Mouse (Mus musculus) limb, embryonic 11.5 days (tissue): ENCODE data around the gene Iltifb. TPM values are rescaled to one million over a fixed set of nuclear protein-coding genes. Genes with fewer than 3 reads are reported as not detected.
"Not testable (repeated sequence)": the region's sequence is repeated elsewhere in the genome, so short reads cannot be mapped to it uniquely, and the experiment has no call there.

ENCODE experiments used
- ATAC-seq: fragments of 200-750 bp; cut with Nextera tagmentation; 2 replicates; pipeline ENCODE4 v1.8.0; 2017; ENCODE audit warnings: low read depth; ENCODE audit not compliant: insufficient number of reproducible peaks, low FRiP score, low TSS enrichment
- DNase-seq: peaks from one replicate; pipeline ENCODE4 v3.0.0-alpha.2; 2015; ENCODE audit warnings: low spot score
- H3K27ac ChIP-seq: fragments of 300-500 bp; sonication (generic); replicated peaks from 2 replicates; pipeline ENCODE4 v1.5.1; 2014; ENCODE audit warnings: low read depth, mild to moderate bottlenecking, low read length
- H3K27me3 ChIP-seq: fragments of 300-500 bp; sonication (generic); 2 replicates; pipeline ENCODE4 v1.6.1; 2014; ENCODE audit warnings: mild to moderate bottlenecking, low read length, mixed read lengths; ENCODE audit not compliant: control insufficient read depth, insufficient read depth
- H3K36me3 ChIP-seq: fragments of 300-500 bp; sonication (generic); 2 replicates; pipeline ENCODE4 v1.6.1; 2014; ENCODE audit warnings: mild to moderate bottlenecking, low read length, moderate library complexity, mixed read lengths; ENCODE audit not compliant: control insufficient read depth, insufficient read depth
- H3K4me1 ChIP-seq: fragments of 300-500 bp; sonication (generic); 2 replicates; pipeline ENCODE4 v1.6.1; 2014; ENCODE audit warnings: low read length, mixed read lengths; ENCODE audit not compliant: control insufficient read depth, insufficient read depth
- H3K4me2 ChIP-seq: fragments of 300-500 bp; sonication (generic); 2 replicates; pipeline ENCODE4 v1.6.1; 2014; ENCODE audit warnings: low read depth, mild to moderate bottlenecking, moderate library complexity; ENCODE audit not compliant: severe bottlenecking
- H3K4me3 ChIP-seq: fragments of 300-500 bp; sonication (generic); 2 replicates; pipeline ENCODE4 v1.5.1; 2014; ENCODE audit warnings: low read depth, low read length
- H3K9ac ChIP-seq: fragments of 300-500 bp; sonication (generic); 2 replicates; pipeline ENCODE4 v1.6.1; 2014; ENCODE audit warnings: mild to moderate bottlenecking, low read length
- H3K9me3 ChIP-seq: fragments of 300-500 bp; sonication (generic); 2 replicates; pipeline ENCODE4 v1.6.1; 2016; ENCODE audit warnings: low read length; ENCODE audit not compliant: control insufficient read depth
- WGBS: fragments of 180-500 bp; shearing (Covaris S2); extraction: QIAGEN DNeasy Blood & Tissue Kit; methylation state at CpG from one replicate; pipeline ENCODE4 v1.1.7; 2014; 5-methylcytosine and 5-hydroxymethylcytosine counted together
- polyA plus RNA-seq: library from polyadenylated mRNA; unstranded; fragments of >200 nt; fragmentation: Nextera tagmentation; extraction: Ambion mirVana; gene quantifications from 2 replicates; pipeline ENCODE4 v1.2.1, GENCODE M21; 2014

The Iltifb gene
- polyA plus RNA-seq, 1 experiment from 2014 or later, result not detected

- not testable (repeated sequence) for H3K36me3 ChIP-seq, H3K9me3 ChIP-seq, H3K4me2 ChIP-seq, H3K27ac ChIP-seq, H3K4me1 ChIP-seq, H3K4me3 ChIP-seq, H3K27me3 ChIP-seq, H3K9ac ChIP-seq, ATAC-seq, DNase-seq
- WGBS, result no CpG with 5 or more reads among the region's 4 CpGs
Observed at GRCm38 (mm10) chr10:118278069-118278468, 16.8 kb downstream of the Iltifb start.

GRCm38 (mm10) chr10:118271416-118271815 lies 23.4 kb downstream of the Iltifb start:
- not testable (repeated sequence) for H3K27me3 ChIP-seq
- no CpG with 5 or more reads among the region's 2 CpGs for WGBS

GRCm38 (mm10) chr10:118268812-118269211 lies 26.0 kb downstream of the Iltifb start:
- ATAC-seq, H3K36me3 ChIP-seq, H3K27me3 ChIP-seq, H3K4me1 ChIP-seq, H3K9me3 ChIP-seq, H3K27ac ChIP-seq, H3K4me2 ChIP-seq, DNase-seq, H3K9ac ChIP-seq, H3K4me3 ChIP-seq: not testable (repeated sequence)
- whole genome bisulfite sequencing, result no CpG with 5 or more reads among the region's 8 CpGs

More at GRCm38 (mm10) chr10:118271416-118271815, 23.4 kb downstream of the Iltifb start:
- H3K9ac ChIP-seq, H3K36me3 ChIP-seq, DNase-seq, H3K4me2 ChIP-seq, H3K27ac ChIP-seq, H3K9me3 ChIP-seq, H3K4me3 ChIP-seq, H3K4me1 ChIP-seq, ATAC-seq: not testable (repeated sequence)

GRCm38 (mm10) chr10:118258388-118258787 lies 36.5 kb downstream of the Iltifb start, which contains the start of gene Gm32802:
Gm32802 (plus strand) TSS chr10:118258688.
- DNase-seq, H3K9me3 ChIP-seq, H3K27me3 ChIP-seq, H3K4me2 ChIP-seq, H3K9ac ChIP-seq, H3K27ac ChIP-seq, H3K36me3 ChIP-seq, H3K4me3 ChIP-seq, ATAC-seq, H3K4me1 ChIP-seq: not testable (repeated sequence)
- WGBS, result no CpG with 5 or more reads among the region's 13 CpGs

GRCm38 (mm10) chr10:118250852-118251295 lies 44.0 kb downstream of the Iltifb start:
- Histone ChIP-seq H3K27me3 (no peaks in the 10 kb centered on the region), H3K9ac (no peak overlapping the region), H3K4me2 (no peak overlapping the region), H3K4me3 (no peak overlapping the region), H3K36me3 (no peaks in the 10 kb centered on the region), H3K9me3 (no peaks in the 10 kb centered on the region), H3K27ac (no peak overlapping the region), H3K4me1 (no peaks in the 10 kb centered on the region)
- 42% methylated on average over 10 of the region's 10 CpGs for WGBS
- ATAC-seq (no peak), DNase-seq (peak; percentile 87)

GRCm38 (mm10) chr10:118249006-118249595 lies 45.7 kb downstream of the Iltifb start:
- not testable (repeated sequence) for H3K27me3 ChIP-seq, H3K36me3 ChIP-seq, H3K9me3 ChIP-seq, H3K27ac ChIP-seq, H3K4me2 ChIP-seq, H3K9ac ChIP-seq, H3K4me3 ChIP-seq, H3K4me1 ChIP-seq, ATAC-seq
- WGBS, result 86% methylated on average over 11 of the region's 11 CpGs
- DNase-seq, result peak; percentile 15

GRCm38 (mm10) chr10:118240680-118241079 lies 54.2 kb downstream of the Iltifb start, which contains the start of gene Gm32717:
Gm32717 (minus strand) TSS chr10:118240780.
- DNase-seq, H3K4me3 ChIP-seq, H3K27me3 ChIP-seq, ATAC-seq, H3K36me3 ChIP-seq, H3K9me3 ChIP-seq, H3K4me1 ChIP-seq, H3K4me2 ChIP-seq, H3K9ac ChIP-seq, H3K27ac ChIP-seq: not testable (repeated sequence)
- no CpG with 5 or more reads among the region's 13 CpGs for WGBS
